Mouse (Mus musculus) 3T3-L1 (cell line): ENCODE results near the gene Zyg11b.

Experiments
- DNase-seq: peaks from one replicate; pipeline ENCODE4 v3.0.0-alpha.2; 2015; ENCODE audit warnings: low read depth, low spot score

Gene Zyg11b

DNA sequence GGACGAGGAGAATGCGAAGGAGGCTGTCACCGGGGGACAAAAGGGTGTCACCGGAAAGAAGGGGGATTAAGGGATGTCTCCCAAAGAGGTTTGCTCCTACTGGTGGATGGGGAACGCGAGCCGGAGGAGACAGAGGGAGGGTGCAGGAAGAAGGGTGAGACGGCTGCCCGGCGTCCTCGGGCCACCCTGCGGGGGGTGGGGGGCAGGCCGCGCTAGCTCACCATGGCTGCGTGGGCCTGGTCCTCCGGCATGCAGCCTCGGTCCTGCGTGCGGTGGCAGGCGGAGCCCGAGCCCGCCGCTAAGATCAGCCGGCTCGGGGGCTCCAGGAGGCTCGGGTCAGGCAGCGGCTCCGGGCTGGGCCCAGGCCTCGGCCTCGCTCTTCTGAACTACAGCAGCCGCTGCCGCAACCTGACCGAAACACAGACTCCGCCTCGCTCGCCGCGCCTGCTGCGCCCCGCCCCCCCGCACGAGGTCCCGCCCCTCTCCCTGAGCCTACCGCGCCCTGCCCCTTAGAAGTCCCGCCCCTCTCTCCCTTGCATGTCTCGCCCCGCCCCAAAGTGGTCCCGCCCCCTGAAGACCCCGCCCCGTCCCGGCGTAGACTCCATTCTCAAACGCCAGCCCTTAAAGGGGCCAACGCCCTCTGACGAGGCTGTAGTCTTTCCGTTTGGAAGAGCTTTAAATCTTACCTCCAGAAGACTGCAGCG is at the start of gene Zyg11b:
Gene Zyg11b, minus strand, starts transcription at position 427 of the 704 bp plus-strand sequence.
- DNase-seq = peak; percentile 89

DNA sequence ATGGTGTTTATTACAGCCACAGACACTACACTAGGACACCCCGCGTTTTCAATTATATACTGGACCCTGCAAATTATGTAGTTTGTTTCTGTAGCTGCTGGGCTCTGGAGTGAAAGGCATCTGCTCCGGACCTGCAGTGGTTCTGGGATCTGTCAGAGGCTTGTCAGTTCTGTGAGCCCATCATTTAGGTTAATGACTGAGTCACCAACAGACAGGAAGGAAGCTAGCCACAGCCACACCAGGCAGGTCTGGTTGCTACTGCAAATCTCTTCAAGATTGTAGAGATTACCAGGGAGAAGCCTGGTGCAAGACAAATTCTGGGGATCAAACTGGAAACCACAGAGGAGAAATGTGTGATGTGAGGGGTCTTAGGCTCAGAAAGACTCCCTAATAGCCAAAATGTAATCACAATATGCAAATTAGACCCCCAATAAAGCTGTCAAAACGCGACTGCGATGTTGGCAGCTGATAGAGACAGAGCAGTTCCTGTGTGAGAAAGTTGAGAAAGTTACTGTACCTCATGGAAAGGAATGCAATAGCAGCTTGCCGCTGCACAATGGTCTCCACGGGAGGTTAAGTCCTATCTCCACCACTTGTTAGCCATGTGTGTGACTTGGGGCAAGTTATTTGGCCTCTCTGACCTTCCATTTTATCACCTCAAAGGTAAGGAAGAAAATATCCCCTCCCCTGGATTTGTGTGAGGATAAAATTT is 49.1 kb upstream of the Zyg11b start:
- DNase-seq = peak; percentile 58

DNA sequence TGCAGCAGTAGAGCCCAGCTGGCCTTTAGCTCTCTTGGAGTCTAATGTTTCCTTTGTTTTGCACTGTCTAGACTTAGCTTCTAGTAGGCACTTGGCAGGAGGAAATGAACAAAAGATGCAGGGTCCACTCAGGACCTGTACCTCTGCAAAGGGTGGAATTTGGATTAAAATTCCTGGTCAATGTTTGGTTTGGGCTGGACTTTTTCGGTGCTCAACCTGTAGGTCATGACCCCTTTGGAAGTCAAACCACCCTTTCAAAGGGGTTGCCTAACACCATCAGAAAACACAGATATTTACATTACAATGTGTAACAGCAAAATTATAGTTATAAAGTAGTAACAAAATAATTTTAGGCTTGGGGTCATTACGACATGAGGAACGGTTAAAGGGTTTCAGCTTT is 48.2 kb upstream of the Zyg11b start:
- DNase-seq = peak; percentile 12

DNA sequence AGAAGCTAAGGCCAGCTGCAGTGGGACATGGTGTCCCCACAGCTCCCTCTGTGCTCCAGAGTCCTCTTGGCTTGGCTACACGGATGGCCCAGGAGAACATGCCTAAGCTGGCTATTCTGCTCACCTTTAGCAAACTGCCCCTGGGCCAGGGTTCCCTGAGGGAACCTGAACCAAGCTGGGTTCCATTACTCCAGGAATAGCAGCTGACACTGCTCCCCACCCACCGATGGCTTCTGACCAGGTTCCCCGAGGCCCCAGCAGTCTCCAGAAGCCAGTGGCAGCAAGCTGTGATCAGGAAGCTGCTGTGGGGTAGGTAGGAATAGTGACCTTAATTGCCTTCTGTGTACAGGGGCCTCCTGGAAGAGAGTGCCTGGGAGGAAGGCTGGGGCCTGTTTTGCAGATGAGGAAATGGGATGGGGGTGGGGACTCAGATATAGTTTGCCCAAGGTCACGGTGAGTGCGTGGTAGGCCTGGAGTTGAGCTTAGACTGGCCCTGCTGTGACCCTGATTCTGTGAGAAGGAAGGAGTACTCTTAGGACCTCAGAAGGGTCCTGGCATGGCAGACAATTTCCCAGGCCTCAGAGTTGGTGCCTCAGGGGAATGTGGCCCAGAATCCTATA is 47.5 kb upstream of the Zyg11b start:
- DNase-seq = peak; percentile 20

DNA sequence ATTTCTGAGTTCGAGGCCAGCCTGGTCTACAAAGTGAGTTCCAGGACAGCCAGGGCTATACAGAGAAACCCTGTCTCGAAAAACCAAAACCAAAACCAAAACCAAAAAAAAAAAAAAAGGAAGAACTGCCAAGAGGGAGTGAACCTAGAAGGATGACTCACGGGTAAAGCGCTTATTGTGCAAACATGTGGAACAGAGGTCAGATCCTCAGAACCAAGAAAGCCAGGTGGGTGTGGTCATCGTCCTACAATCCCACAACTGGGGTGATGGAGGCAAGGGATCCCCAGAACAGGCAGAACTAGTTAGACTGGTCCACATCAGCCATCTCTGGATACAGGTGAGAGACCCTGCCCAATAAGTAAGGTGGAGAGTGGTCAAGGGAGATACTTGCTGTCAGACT is 46.2 kb upstream of the Zyg11b start:
- DNase-seq = peak; percentile 93

DNA sequence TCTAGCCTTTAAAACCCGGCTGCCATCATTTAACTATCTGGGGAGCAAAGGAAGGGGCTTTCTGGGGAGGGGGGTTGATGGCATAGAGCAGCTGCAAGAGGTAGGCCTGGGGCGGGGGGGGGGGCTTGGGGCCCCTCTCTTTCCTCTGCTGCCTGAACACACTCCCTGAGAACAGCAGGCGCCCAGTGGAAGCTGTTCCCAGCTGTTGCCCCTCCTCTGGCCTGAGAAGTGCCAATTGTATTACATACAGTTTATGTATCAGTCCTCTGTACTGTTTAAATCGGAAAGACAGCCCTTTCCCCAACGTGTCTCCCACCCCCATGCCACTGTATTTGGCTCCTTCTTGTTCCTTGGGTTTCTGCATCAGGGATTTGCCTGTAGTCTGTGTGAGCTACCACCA is 44.9 kb upstream of the Zyg11b start:
- DNase-seq = no peak

DNA sequence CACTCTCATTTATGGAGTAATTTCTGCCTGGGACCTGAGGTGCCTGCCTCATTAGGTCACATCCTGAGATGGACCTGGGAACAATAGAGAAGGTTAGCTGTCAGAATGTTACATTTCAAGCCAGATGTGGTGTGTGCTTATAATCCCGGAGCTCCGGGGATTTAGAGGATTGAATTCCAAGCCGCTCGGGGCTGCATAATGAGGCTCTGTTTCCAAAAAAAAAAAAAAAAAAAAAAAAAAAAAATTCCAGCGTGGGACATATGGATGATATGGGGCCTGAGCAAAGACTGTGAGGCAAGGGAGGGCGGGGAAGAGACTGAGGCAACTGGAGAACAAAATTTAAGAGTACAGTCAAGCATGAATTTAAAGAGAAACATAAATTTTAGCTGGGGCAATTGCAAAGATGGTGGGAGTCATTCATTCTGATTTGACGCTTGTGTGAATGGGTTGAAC is 43.8 kb upstream of the Zyg11b start:
- DNase-seq = no peak

DNA sequence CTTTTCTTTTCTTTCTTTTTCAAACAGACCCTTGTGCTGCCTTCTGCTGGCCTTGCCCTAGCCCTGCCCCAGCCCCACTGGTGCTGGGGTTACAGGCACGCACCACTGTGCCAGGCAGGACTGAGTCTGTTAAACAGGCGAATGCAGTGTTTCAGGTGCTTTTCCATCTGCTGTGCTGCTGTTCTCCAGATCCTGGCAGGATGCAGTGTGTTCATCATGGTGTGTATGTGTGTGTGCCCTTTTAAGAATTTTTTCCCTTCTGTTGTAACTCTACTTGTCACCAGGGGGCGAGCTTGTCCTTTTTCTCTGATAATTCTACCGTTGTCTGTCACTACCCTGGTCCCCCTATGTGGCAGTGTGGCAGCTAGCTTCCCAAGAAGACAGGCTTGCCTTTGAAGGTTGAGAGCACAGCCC is 38.4 kb upstream of the Zyg11b start:
- peak; percentile 81 for DNase-seq

DNA sequence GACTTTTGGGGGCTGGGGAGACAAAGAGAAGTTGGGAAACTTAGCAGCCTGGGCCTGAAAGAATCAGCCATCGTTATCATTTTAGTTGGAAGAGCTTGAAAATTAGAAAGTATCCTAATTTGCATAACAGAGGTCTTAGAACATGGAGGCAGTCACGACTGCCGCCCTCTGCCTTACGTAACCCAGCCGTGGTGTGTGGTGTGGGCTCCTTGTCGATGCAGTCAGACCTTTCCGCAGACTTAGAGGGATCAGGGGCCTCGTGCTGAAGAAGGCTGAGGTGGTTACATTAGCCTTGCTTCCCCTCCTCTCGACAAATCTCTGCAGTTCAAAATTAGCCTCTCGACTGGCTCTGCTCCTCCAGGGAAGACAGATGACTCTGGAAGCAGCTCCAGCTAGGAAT is 37.9 kb upstream of the Zyg11b start:
- no peak for DNase-seq

DNA sequence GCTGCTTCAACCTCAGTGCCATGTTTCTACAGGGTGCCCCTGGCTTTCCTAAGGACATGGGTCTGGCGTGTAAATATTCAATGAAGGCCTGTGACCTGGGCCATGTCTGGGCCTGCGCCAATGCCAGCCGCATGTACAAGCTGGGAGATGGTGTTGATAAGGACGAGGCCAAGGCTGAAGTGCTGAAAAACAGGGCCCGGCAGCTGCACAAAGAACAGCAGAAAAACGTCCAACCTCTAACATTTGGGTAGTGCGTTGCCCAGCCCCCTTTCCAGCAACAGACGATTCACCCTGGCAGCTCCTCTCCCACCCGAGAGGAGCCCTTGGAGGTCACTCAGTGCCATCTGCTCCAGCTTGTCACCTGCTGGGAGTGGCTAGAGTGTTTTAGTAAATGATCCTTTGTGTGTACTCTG is 37.4 kb upstream of the Zyg11b start:
- DNase-seq = no peak

DNA sequence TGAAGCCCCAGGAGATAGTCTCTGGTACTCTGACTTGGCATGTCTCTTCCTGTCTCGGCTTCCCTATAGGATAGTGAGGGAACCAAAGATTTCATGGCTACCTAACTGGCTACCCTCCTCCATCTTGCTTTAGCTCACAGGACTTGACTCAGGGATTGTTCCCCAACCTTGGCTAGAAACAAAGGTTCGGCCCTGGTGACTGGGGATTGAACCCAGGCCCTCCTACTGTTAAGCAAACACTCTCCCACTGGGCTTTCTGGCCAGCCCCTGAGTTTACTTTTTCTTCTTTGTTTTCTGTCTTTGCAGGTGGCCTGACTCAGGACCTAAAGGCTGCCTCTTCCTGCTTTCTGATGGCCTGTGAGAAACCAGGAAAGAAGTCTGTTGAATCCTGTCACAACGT is 36.9 kb upstream of the Zyg11b start:
- DNase-seq = no peak

DNA sequence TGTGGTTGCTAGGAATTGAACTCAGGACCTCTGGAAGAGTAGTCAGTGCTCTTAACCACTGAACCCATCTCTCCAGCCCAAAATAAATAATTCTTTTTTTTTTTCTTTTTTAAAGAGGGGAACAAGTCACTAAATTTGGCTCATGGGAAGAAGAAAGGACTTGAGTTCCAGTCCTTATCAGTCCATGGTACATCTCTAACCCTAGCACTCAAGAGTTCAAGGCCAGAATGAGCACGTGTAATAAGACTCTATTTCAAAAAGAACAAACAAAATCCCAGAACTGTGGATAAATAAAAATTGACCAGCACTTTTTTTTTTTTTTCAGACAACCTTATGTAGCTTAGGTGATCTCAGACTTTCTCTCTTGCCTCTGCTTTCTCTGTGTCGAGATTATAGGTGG is 35.9 kb upstream of the Zyg11b start:
- DNase-seq = no peak

DNA sequence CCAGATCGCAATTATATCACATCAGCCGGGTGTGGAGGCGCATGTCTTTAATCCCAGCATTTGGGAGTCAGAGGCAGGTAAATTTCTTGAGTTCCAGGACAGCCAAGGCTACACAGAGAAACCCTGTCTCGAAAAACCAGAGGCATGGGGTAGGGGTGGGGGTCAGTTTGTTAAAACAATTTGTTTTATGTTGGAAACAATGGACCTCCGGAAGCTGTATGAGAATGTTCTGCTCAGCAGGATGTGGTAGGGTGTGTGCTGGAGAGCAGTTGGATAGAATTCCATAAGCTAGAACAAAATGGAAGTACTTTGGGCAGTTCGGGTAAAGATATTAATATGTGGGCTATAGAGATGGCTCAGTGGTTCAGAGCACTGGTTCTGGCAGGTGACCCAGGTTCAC is 34.5 kb upstream of the Zyg11b start:
- DNase-seq = no peak

DNA sequence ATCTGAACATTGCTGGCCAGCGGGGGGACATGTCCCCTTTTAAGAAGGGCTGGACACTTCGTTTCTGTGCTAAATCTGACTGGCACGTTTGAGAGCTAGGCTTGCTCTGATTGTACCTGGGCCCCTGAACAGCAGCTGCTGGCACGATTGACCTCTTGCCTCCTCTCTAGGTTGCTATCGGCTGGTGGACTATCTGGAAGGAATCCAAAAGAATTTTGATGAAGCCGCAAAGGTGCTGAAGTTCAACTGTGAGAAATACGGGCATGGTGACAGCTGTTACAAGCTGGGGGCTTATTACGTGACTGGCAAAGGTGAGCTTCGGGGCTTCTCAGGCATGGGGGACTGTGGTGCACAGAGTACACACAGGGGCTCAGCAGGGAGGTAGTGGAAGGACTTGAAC is 31.1 kb upstream of the Zyg11b start:
- DNase-seq = no peak

DNA sequence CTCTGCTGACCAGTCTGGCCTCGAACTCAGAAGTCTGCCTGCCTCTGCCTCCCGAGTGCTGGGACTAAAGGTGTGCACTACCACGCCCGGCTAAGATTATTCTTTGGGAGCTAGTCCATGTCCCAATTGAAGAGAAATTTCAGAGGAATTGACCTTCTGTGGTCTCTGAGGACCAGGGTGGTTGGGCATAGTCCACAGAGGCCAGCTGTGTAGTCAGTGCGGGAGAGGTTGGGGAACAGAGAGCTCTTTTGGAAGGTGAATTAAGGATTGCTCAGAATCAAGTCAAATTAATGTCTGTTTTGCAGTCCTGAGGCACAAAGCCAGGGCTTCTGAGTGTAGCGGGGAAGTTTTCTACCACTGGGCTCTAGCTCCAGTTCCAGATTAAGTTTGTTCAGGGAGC is 28.9 kb upstream of the Zyg11b start:
- no peak for DNase-seq

DNA sequence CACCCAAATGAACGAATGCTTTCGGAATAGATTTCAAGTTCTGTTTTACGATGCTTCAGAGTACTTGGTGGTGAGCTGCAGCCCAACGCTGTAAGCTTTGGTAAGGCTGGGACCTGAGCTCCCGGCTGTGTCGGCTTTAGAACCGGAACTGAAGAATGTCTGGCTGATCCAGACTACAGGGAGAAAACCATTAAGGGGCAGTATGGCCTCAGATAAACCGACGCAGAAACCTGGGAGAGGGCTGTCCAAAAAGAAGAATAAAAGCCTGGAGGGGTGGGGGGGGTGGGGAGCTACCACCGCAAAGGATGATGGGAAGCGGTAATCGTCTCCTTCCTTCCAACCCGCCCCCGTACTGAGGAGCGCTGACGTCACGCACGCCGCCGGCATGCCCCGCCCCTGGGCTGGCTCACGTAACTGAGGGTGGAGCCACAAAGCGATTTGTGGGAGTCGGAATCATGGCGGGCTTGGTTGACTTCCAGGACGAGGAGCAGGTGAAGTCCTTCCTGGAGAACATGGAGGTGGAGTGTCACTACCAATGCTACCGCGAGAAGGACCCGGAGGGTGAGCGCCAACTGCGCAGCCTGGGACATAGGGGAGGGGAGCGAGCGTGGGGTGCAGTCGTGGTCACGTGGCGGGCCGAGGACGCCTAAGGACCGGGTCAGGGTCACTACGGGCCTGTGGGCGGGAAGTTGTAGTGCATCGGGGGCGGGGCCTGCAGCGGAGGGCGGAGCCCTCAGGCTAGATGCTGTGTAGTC is 27.0 kb upstream of the Zyg11b start, which contains the start of gene Coa7:
Gene Coa7, plus strand, starts transcription at position 411 of the 755 bp plus-strand sequence.
- DNase-seq = peak; percentile 95

DNA sequence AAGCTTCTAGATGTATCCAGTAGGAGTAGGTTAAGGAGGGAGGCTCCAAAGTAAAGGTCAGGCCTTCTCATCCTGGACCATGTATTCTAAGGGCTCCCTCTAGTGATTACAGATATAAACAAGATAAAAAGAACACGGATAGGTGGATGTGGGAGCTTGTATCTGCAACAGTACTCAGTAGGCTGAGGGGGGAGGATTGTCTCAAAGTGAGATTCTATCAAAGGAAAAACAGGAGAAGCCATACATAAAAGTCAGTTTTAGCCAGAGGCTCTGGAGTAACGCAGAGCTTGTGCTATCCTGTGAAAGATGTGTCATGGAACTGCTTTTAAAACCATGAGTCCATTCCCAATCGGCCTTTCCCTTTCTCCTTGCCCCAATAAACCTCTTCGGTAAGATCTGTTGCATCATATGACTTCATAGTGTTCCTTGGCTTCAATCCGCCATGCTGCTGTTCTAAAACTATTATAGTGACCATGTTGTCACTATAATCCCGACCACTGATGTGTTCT is 26.2 kb upstream of the Zyg11b start:
- DNase-seq = peak; percentile 86

DNA sequence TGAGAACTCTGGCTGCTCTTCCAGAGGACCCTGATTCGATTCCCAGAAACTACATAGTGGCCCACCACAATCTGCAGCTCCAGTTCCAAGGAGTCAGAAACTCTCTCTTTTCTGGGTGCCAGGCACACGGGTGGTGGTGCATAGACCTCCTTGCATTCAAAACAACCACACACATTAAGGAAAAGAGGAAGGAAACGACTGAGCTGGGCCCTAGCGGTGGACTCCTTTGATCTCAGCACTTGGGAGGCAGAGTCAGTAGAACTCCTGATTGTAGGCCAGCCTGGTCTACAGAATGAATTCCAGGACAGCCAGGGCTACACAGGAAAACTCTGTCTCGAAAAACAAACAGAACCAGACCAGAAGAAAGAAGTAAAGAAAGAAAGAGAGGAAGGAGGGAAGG is 22.7 kb upstream of the Zyg11b start:
- no peak for DNase-seq

DNA sequence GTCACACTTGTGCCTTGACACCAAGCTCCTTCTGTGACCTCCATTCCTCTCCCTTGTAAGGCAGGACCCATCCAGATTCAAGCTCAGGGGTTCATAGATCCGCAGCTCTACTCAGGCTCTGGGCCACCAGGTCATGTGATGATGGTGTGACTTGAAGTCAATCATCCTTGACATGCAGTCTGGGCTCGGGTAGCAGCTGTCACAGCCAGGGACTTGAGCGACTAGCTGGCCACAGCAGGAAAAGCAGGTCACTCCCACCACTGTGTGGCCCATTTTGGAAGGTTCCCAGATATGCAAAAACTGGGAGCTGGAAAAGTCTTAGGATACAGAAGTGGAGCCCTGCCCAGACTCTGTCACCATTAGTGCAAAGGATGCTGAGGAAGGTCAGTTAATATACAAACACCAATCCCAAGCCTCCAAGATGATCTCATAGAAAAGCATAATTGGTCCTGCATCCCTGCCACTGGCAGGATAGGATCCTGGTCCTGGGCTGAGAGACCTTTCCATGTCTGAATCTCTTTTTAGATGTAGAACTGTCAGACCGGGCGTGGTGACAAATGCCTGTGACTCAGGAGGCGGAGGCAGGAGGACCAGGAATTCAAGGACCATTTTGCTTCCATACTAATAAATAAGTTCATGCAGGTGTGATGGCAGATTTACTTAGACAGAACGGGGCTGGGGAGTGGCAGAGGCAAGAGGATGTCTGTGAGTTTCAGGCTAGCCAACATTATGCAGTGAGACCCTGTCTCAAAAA is 19.9 kb upstream of the Zyg11b start:
- DNase-seq = no peak

DNA sequence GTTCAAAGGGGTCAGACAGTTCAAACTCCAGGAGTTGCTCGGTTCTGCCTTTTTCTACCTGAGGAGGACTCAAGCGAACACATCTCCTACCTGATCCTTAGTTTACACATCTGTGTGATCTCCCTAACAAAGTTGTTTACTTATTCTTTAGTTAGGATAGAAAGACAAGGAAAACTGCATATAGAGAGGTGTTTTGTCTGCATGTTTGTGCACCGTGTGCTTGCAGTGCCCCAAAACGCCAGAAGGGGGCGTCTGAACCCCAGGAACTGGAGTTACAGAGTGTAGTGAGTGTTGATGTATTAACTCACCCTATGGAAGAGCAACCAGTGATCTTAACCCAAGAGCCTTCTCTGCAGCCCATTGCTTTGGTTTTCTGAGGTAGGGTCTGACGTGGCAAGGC is 18.9 kb upstream of the Zyg11b start:
- no peak for DNase-seq
